Mouse (Mus musculus) thymus, postnatal 0 days (tissue): ENCODE data around the gene Edf1. TPM values are rescaled to one million over a fixed set of nuclear protein-coding genes. Genes with fewer than 3 reads are reported as not detected.

Experiments used
- DNase-seq: peaks from one replicate; pipeline ENCODE4 v3.0.0-alpha.2; 2015; ENCODE audit warnings: low spot score
- polyA plus RNA-seq: library from polyadenylated mRNA; unstranded; fragments of >200 nt; fragmentation: Nextera tagmentation; extraction: Ambion mirVana; gene quantifications from 2 replicates; pipeline ENCODE4 v1.2.1, GENCODE M21; 2015

The Edf1 gene
- polyA plus RNA-seq, 1 experiment from 2014 or later: 466 TPM

DNA sequence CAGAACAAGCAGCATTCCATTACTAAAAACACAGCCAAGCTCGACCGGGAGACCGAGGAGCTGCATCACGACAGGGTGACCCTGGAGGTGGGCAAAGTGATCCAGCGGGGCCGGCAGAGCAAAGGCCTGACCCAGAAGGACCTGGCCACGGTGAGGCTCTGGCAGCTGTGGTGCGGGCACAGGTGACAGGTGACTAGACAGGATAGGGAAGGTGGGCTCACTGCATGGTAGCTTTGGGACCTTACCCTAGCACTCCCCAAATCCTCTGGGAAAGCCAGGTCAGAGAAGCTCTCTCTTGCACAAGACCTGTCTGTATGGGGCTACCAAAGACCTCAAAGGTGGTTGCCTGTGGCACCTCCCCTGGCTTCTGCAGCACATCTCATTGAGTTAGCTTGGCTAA is 2.9 kb downstream of the Edf1 start:
- no peak for DNase-seq

DNA sequence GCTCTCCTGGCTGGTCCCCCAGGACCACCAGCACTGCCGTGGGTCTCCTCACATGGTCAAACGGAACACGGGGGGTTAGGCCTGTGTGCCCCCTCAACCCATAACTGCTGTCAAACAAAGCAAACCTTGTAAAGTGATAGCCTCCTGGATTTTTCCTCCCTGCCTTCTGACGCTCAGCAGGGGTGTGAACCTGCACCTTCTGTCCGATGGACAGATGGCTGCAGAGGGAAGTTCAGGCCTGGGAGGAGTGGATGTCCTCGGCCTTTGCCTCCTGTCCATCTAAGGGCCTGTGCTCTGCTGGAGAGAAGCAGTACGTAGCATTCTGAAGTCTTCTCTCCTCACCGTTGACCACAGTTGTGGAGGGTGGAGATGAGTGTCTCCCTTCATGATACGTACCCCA is 4.3 kb downstream of the Edf1 start:
- DNase-seq: no peak

DNA sequence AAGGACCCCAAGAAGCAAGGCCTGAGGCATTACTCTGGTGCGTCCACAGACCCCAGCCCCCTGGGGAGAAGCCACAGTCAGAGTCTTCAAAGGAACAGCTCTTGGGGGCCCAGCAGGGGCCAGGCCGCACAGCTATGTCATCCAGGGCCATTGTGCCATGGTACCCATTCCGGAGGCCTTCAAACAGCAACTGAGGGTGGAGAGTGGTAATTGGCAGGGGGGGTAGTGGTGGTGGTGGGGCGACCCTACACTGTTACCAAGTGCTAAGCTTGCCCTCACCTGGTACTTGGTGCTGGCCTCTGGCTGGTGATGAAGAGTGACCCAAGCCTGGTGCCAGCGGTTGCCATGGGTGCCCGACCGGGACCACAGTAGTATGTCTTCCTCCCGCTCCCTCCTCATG is 8.1 kb downstream of the Edf1 start:
- no peak for DNase-seq

DNA sequence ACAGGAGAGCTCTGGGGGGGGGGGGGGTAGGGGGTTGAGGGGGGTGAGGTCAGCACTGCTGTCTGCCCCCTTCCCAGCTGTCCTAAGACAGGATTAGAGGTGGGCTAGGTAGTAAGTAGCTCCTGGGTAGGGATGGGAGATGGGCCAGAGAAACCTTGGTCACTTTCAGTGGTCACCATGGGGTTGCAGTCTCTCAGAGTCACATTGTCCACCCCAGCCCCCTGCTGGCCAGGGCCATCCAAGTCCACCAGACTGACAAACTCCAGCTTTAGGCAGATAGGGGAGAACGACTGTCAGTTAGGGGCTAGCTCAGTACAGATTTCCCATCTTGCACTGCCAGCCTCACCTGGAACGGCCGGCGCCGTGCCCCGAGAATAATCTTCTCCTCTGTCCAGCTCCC is 8.9 kb downstream of the Edf1 start:
- DNase-seq: no peak

DNA sequence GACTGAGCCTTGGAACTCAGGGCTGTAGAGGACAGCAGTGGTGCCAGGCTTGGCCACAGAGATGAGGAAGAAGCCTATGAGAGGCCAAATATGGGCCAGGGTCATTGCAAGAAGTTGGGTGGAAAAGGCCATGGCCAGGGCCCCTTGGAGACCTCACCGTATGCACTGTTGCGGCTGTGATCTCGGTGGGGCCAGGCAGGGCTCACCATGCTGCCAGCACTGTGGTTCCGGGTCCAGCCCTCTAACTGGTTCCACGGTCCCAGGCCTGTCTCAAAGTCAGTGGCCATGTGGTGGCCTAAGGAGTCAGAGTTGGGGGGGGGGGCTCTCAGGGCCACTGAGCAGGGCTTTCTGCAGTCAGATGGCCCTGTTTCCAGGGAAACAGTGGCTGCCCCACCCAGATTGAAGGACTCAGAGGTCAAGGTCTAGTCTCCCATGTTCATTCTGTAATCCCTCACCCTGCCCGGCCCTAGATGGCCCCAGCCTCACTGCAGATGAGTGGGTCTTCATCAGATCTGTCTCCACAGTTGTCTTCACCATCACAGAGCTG is 10.9 kb downstream of the Edf1 start:
- DNase-seq: no peak

DNA sequence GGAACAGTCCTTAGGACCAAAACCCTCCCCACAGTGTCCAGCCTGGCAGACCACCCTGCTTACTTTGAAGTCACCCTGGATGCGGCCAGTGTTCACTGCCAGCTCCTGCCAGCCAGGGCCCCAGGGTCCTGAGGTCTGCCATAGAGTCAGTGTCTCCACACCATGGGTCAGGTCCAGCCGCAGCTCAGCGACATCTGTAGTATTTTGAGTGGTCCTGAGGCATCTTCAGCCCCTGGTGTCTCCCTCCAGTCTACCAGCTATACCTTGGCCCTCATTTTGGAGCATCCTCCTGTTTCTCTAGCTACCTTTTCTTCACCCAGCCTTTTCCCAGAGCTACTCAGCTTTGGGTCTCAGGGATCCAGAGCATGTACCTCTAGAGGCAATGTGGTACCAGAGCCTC is 11.7 kb downstream of the Edf1 start:
- DNase-seq: no peak

DNA sequence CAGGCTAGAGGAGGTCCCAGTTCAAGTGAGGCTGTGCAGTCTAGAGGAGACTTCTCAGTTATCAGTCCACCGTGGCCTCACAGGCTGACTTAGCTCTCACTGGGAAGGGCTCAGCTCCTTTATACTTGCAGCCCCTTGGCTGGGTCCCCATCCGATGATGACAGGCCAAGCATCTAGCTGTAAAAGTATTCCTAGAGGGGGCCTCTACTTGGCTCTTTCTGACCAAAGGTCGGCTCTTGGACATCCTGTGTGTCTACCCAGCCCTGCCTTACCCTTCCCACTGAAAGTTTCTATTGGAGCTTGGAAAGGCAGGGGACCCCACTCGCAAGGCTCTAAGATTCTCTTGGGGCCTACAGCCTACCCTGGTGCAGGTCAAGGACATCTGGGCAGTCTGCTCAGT is 13.6 kb downstream of the Edf1 start:
- DNase-seq: no peak

DNA sequence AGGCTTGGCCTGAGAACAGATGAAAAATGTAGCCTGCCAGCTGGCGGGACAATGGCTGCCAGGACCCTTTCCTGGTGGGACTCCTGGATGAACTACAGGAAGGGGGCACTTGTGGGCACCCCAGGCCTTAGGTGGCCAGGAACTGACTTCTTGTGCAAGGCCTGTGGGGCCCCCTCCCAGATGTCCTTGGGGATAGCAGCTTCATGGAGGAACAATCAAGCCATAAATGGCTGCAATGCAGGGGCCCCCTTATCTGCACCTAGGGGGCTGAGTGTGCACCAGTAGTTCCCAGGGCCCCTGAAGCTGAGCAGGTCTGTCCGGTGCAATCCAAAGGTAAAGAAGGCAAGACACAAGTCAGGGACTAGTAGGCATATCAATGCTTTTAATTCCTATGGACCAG is 15.4 kb downstream of the Edf1 start:
- DNase-seq: no peak

DNA sequence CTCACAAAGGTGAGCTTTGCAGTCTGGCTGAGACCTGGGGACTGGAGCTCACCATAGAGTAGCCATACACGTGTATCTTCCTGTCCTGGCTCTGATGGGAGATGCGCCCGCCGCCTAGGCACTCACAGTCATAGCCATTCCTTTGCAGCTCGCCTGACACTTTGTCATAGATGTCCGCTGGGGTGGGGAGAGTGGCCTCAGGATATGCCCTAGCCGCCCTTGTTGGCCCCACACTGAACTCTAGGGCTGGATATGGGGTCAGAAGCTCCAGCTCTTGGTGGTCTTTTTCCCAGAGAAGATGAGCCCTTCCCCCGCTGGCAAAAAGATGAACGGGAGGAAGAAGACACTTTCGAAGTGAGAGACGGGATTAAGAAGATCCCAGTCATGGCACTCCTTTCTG is 16.5 kb downstream of the Edf1 start:
- no peak for DNase-seq

DNA sequence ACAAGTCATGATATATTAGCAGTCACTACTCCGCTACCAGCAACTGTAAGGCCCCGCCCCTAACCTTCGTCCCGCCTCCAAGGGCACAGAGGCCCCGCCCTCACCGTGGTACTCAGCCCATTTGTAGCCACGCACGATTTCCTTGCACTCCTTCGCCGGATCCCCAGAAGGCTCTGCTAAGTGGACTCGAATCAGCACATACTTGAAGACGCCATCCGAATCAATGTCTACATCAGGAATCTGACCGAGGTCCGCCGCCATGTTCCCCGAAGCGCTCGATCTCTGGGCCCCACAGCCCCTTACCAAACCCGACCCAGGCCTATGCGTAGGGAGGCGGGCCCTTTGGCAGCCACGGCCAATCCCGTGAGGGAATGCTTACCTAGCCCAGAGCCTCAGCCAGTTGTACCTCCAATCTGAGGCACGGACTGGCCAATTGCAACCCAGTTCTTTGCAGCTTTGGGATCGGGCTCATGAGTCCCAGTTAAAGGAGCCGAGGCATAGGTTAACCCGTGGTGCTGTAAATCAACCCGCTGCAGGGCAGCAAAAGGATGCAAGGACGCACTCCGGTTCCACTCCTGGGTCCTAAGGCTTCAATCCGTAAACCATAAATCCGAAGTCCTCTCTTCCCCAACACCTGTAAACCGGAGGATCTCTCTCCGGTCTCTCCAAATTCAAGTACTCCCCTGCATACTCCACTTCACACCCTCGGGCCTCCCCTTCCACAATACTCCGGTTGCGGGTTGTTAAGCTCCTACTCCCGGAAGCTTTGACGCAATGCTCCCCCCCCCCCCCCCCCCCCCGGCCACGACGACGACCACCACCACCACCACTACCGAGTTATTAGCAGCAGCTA is 17.2 kb downstream of the Edf1 start, which contains the start of the genes Mamdc4 and Phpt1:
Mamdc4 (minus strand) TSS at position 267 of the 853 bp plus-strand sequence.
Phpt1 (minus strand) TSS at position 646 of the 853 bp plus-strand sequence.
- DNase-seq: peak; percentile 98

DNA sequence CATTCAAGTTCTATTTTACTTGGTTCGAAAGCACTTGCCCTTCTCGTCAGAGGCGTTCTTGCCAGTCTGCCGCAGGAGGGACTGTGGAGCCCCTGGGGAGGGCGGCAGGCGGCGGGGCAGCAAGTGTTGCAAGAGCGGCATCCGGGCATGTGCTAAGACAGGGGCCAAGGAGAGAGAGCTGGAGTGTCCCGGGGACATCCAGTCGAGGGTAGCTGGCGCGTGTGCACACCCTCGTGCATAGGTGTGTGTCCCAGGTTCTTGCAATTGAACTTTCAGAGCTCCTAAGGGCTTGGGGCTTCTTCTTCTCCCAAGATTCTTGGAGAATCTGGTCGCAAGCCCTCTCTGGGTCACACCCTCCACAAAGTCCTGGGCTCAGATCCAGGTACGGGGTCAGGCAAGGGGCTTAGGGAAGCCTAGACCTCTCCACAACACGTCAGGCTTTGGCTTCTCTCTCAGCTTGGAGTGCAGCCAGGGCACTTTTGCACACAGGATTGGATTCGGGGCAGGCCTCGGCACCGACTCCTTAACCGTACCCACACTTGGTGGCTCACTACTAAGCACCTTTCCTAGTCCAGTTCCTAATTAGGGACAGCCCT is 17.9 kb downstream of the Edf1 start:
- peak; percentile 70 for DNase-seq

DNA sequence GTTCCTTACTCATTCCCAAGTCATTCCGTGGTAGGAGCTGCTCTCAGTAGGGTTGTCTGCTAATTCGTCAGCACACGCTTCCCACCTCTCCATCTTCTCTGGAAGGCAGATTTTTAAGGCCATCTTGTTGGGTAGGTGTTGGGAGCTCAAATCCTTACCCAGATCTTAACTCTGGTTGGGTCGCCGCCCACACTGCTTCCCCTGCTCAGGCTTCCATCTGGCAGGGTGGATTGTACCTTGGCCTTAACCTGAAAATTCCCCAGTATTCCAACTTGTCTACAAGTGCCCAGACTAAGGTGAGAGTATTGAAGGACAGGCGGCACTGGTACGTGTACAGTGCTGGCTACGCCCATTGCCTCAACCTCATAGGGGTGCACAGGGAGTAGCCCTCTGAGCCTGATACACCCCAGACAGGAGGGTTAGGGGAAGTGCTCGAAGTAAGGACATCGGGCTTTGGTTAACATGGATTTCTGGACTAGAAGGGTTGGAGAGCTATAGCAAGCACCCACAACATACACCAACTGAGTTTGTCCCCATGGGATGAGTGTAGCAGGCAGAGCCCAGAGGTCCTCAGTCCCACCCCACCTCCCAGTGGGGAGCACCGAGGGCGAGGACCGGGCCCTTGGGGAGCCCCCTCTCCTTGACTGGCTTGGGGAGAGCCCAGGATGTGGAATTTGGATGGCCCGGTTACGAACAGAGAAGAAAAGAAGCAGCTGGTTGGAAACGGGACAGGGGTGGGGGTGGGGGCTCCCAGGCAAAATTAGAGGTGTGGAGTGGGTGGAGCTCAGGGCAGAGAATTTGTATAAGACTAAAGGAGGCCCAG is 18.6 kb downstream of the Edf1 start:
- no peak for DNase-seq

DNA sequence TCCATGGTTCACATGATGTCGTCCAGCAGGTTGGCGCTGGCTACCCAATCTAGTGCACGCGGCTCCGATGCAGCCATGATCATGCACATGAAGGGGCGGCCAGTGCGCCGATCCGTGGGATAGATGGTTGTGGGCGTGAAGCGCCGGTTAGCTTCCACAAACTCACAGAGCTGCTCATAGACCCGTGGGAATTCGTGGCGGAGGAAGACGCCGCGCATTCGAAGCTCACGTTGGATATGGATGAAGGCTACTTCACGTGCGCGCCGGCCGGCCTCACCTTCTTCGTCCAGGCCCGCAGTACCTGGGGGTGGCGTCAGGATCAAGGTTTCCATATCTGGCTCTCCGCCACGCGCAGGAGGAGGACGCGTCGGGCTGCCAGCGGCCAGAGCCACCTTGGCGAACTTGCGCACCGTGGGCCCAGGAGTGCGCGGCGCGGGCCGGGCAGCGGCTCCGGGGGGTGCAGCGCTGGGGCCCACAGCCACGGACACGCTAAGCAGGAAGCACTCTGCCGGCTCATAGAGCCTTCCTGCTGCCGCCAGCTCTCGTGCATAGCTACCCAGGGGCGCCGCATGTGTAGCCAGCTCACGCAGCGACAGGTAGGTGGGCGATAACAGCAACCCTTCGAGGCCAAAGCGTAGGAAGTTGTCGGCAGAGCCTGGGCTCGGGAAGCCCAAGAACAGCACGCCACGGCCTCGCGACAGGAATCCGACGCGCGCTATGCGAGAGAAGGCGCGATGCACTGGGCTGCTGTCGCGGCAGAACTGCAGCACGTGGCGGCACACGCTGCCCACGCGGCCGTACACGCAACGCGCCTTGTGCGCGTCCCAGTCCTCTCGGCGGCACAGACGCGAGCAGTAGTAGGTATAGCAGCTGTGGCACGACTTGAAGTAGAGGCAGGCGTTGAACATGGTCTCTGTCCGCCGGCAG is 19.6 kb downstream of the Edf1 start:
- peak; percentile 34 for DNase-seq

DNA sequence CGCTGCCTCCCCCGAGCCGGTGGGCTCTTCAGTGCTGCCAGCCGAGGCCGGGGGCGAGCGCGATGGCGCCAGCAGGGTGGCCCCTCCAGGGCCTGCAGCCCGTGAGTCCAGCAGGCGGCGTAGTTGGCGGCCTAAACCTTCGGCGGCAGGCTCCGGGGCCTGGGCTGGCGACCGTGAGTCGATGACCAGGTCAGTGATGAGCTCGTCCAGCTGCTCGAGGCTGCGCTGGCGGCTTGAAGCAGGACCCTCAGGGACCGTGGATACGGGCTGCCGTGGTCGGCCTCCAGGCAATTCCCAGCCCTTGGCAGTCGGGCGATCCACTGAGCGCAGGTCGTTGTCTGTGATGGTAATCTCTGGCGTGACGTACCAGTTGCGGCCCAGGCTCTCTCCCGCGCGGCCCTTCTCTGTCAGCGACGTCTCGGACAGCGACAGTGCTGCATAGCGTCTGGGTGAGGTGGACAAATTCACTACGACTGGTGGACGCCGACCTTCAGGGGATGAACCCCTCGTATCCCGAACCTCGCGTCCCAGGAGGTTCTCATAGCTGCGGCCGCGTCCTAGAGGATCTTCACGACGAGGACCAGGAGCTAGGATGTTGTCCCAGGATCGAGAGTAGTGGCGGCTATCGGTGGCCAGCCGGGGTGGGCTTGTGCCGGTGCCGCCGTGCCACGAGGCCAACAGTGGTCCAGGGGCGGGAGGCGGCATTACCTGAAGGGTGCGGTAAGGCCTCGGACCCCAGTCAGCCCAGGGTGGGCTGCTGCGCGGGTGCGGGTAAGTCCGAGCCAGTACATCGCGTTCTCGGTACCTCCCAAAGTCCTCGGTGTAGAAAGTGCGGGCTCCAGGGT is 20.5 kb downstream of the Edf1 start:
- DNase-seq: no peak

DNA sequence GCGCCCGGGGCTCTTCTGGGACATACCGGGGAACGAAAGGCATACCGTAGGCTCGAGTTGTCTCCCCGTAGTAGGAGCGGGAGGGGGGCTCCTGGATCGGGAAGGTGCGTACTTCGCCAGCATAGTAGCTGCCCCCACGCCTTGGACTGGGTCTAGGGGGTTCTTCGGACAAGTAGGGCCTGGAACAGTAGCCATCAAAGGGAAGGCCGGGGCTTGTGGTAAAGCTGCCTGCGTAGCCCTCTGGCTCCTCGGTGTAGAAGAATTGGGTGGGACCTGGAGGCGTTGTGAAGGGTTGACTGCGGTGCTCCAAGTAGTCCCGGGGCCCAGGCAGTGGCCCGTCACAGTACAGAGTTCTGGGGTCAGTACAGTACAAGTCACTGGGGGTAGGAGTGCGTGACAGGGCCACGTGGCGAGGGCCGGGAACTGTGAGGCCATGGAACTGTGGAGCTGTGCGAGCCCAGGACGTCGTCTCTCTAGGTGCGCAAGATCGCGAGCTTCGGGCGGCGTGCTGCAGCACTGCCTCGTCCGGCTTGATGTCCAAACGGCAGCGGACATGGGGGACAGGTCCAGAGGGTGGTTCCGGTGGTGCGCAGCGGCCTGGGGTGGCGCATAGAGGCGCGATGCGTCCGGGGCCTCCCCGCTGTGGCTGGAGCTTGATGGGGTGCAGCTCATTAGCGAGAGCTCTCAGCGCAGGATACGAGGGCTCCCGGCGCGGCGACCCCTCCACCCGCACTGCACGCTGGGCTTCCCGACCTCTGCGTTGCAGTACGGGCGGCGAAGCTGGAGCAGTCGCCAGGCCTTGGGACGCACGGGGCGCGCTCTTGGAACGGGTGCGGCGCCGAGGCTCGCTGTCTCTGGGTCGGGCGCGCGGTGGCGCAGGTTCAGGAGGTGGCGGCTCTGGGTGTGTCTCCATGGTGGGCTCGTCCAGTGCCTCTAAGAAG is 21.4 kb downstream of the Edf1 start:
- DNase-seq: peak; percentile 12

DNA sequence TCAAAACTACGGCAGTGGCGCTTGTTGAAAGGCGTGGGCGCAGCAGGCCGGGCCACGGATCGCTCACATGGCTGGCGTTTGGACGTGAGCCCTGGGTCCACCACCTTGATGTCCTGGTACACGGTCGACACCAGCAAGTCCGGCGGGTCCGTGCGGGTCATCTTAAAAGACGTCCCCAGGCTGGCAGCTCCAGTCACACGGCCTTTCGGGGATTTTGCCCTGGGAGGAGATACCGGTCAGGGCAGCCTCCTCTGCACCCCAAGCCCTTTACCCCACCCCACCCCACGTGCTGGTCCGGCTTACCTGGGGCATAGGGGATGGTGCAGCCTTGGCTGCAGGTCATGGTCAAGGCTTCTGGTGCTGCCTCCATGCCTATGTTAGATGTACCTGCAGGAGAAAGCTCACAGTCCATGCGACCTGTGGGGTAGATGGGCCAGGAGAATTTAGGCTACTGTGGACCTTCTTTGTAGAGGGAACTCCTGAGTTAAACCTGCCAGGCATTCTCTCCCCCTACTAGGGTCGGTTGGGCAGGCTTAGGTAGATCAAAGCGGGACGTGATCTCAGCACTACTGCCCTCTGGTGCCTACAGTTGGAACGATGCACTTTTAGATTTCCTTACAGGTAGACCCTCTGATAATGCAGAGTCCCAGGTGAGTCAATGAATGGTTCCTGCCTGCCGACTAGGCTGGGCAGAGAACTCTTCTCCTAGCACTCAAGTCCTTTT is 22.3 kb downstream of the Edf1 start:
- DNase-seq: peak; percentile 69

DNA sequence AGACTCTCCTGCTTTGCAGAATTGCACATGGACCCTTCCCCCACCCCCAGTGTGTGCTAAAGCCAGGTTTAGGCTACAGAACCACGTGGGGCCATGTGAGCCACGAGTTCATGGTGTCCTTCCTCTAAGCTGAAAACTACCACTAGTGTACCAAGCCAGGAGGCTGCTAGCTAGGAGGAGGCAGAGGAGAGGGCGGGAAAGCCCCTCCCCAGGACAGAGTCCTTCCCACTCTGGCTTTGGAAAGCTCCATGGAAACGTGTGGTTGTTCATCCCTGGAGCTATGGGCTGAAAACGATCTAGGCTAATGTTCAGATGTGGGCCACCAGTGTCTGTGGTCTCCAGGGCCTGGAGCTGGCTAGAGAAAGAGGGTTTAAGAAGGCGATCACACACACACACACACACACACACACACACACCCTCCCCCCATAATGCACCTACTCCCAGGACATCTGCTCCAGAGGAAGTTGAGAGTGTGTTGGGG is 23.0 kb downstream of the Edf1 start:
- DNase-seq: no peak
